Mouse (Mus musculus) small intestine, adult 2 months (tissue): ENCODE results near the gene Tmem211. TPM values are rescaled to one million over a fixed set of nuclear protein-coding genes. Genes with fewer than 3 reads are reported as not detected.
A peak's percentile ranks its signal among the peaks of the same experiment; 100 is the strongest.

Experiments used
- H3K27ac ChIP-seq: fragments of 200-500 bp; 2 replicates; pipeline ENCODE4 v1.5.1; 2012; ENCODE audit warnings: low read depth, low read length, control low read depth, inconsistent platforms; ENCODE audit not compliant: insufficient read depth
- H3K27me3 ChIP-seq: fragments of 200-500 bp; 2 replicates; pipeline ENCODE4 v1.6.1; 2012; ENCODE audit warnings: mild to moderate bottlenecking, moderate library complexity, low read length, inconsistent platforms; ENCODE audit not compliant: control insufficient read depth, insufficient read depth
- H3K36me3 ChIP-seq: fragments of 200-500 bp; 2 replicates; pipeline ENCODE4 v1.6.1; 2012; ENCODE audit warnings: mild to moderate bottlenecking, low read length, control low read depth, inconsistent platforms; ENCODE audit not compliant: control insufficient read depth, insufficient read depth
- H3K4me1 ChIP-seq: fragments of 200-500 bp; 2 replicates; pipeline ENCODE4 v1.6.1; 2012; ENCODE audit warnings: low read length, inconsistent platforms, mixed read lengths; ENCODE audit not compliant: control insufficient read depth, insufficient read depth, insufficient read length
- H3K4me3 ChIP-seq: fragments of 200-500 bp; 2 replicates; pipeline ENCODE4 v1.5.1; 2012; ENCODE audit warnings: low read depth, mild to moderate bottlenecking, control low read depth, inconsistent platforms, low read length, moderate library complexity
- CTCF ChIP-seq: fragments of 200-500 bp; IDR thresholded peaks from 2 replicates; pipeline ENCODE4 v1.5.1; 2012; ENCODE audit warnings: low read depth, mild to moderate bottlenecking, control low read depth, inconsistent platforms, low read length, moderate library complexity, mixed read lengths; ENCODE audit not compliant: insufficient replicate concordance, insufficient read length; ENCODE audit errors: extremely low read depth
- POLR2A ChIP-seq: fragments of 200-500 bp; IDR thresholded peaks from 2 replicates; pipeline ENCODE4 v1.6.1; 2012; ENCODE audit warnings: low read depth, mild to moderate bottlenecking, control low read depth, inconsistent platforms, low read length, moderate library complexity
- WGBS: fragments of 180-500 bp; shearing (Covaris S2); methylation state at CpG from one replicate; pipeline ENCODE4 v1.1.7; 2018; 5-methylcytosine and 5-hydroxymethylcytosine counted together
- polyA plus RNA-seq: library from polyadenylated mRNA; depleted of rRNA; stranded (reverse); fragments of >200 nt; gene quantifications from 2 replicates; pipeline ENCODE4 v1.2.3, GENCODE M21; 2012

The Tmem211 gene
- polyA plus RNA-seq, 1 experiment: not detected

- WGBS: 35% methylated on average over 9 of the region's 9 CpGs
- peak overlapping the region; percentile 40; the same call in 1 of the 2 replicates for H3K27ac ChIP-seq
- TF ChIP-seq POLR2A: no peak
- no peak for TF ChIP-seq CTCF
- H3K4me1 ChIP-seq: peaks cover 40% of the 10 kb centered on the region
- H3K36me3 ChIP-seq: peaks cover 28% of the 10 kb centered on the region
- no peaks in the 10 kb centered on the region for H3K27me3 ChIP-seq
- H3K4me3 ChIP-seq: no peak overlapping the region
These were observed 19.9 kb upstream of the Tmem211 start for GRCm38 (mm10) chr5:113206670-113207352.

- whole genome bisulfite sequencing: 3% methylated on average over 4 of the region's 4 CpGs
- Histone ChIP-seq H3K27ac (peak overlapping the region; percentile 61), H3K4me3 (no peak overlapping the region), H3K4me1 (peaks cover 47% of the 10 kb centered on the region), H3K36me3 (peaks cover 33% of the 10 kb centered on the region), H3K27me3 (no peaks in the 10 kb centered on the region)
- TF ChIP-seq CTCF: no peak
- no peak for TF ChIP-seq POLR2A
These were observed 18.7 kb upstream of the Tmem211 start for GRCm38 (mm10) chr5:113208048-113208447.

DNA sequence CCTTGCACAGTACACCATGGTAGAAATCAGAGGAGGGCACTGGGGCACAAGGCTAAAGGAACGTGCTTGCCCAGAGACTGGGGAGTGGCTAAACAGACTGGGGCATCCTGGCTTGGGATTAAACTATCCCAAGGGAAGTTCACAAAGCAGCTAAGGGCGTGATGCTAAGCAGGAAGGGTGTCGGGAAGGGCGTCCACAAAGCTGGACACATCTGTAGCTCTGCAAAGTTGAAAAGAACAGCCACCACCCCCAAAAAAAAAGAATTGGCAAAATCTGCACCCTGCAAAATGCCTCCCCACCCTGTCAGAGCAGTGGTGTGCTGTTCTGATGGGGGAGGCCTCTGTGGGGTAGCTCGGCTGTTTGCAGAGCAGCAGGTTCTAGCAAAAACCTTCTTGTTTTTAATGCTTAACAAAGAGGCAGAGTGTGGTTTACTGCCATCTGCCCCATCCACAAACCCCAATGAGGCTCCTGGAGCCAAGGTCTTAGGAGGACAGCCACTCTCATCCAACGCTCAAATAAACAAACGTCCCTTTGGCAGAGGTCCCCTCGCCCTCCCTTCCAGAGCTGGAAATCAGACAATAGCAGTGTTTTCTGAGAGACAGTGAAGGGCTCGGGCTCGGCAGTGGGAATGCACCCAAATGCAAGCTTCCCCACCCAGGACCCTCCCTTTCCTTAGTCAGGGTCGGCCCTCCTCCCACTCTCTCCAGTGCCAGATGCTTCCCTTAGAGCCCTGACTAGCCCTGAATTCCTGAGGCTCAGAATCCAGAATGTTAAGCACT is 17.9 kb upstream of the Tmem211 start:
- H3K27me3 ChIP-seq: no peaks in the 10 kb centered on the region
- peaks cover 47% of the 10 kb centered on the region for H3K4me1 ChIP-seq
- peaks cover 33% of the 10 kb centered on the region for H3K36me3 ChIP-seq
- H3K27ac ChIP-seq: peak overlapping the region; percentile 61
- no peak for TF ChIP-seq CTCF
- TF ChIP-seq POLR2A: no peak
- 42% methylated on average over 11 of the region's 11 CpGs for WGBS
- H3K4me3 ChIP-seq: no peak overlapping the region

DNA sequence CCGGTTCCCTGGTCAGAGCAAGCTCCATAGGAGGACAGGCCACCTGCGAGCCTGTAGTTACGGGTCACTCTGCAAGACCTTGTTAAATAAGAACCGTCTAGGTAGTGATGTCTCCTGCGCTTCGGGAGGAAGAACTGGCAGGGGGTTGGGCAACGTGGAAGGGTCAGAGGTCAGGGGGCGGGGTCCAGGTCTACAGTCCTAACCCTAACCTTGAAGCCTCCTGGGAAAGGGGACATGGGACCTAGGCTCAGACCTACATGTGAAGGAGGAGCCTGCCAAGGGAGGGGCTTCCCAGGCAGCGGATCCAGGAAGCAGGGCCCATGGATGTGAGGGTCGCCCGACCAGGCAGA is 17.3 kb upstream of the Tmem211 start:
- Histone ChIP-seq H3K4me1 (peaks cover 53% of the 10 kb centered on the region), H3K4me3 (no peak overlapping the region), H3K36me3 (peaks cover 32% of the 10 kb centered on the region), H3K27ac (peak overlapping the region; percentile 58), H3K27me3 (no peaks in the 10 kb centered on the region)
- WGBS: 55% methylated on average over 11 of the region's 11 CpGs
- no peak for TF ChIP-seq POLR2A

- Histone ChIP-seq H3K27ac (peak overlapping the region; percentile 58), H3K4me1 (peaks cover 54% of the 10 kb centered on the region), H3K27me3 (no peaks in the 10 kb centered on the region), H3K36me3 (peaks cover 30% of the 10 kb centered on the region), H3K4me3 (no peak overlapping the region)
- WGBS: 80% methylated on average over 13 of the region's 13 CpGs
- TF ChIP-seq POLR2A (no peak), CTCF (no peak)
These were observed 16.8 kb upstream of the Tmem211 start for GRCm38 (mm10) chr5:113209898-113210297.

- H3K4me3 ChIP-seq: no peak overlapping the region
- H3K27ac ChIP-seq: no peak overlapping the region
- H3K4me1 ChIP-seq: peaks cover 55% of the 10 kb centered on the region
- TF ChIP-seq POLR2A (no peak), CTCF (no peak)
- WGBS: 85% methylated on average over 6 of the region's 6 CpGs
- no peaks in the 10 kb centered on the region for H3K27me3 ChIP-seq
- H3K36me3 ChIP-seq: peaks cover 30% of the 10 kb centered on the region
These were observed 16.4 kb upstream of the Tmem211 start for GRCm38 (mm10) chr5:113210314-113210713.

DNA sequence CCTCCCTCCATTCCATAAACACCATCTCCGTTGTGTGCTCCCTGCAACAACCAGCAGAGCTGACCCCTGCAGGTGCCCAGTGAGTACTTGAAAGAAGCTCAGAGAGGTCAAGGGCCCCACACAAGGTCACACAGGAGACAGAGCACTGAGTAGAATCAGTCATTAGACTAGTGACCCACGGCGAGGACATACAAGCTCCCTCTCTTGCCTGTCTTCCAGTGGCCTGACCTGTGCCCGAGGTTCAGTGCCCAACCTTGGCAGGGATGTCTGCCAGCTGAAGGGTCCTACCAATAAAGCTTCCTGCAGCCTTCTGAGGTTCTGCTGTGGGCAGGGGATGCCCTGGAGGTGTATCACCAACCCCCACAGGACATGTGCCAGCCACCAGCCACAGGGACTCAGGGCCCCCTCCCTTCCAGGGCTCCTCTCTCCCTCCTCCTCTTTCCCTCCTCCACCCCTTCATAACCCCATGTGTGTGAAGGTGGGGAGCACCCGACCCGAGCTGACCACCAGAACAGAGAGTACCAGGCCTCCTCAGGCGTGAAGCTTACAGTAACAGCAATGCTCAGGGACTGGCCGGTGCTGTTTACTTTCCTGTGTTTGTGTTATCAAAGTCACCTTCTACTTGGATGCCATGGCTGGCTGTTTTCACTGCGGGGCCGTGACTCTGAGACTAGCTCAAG is 14.4 kb upstream of the Tmem211 start:
- no peak overlapping the region for H3K4me3 ChIP-seq
- TF ChIP-seq CTCF (no peak), POLR2A (no peak)
- H3K4me1 ChIP-seq: peaks cover 56% of the 10 kb centered on the region
- peaks cover 24% of the 10 kb centered on the region for H3K36me3 ChIP-seq
- H3K27me3 ChIP-seq: no peaks in the 10 kb centered on the region
- H3K27ac ChIP-seq: no peak overlapping the region
- WGBS: 69% methylated on average over 10 of the region's 10 CpGs
